Mouse (Mus musculus) MEL-GATA-1-ER (cell line): ENCODE data around the gene Tmem94.

Experiments
- DNase-seq: peaks from one replicate; pipeline ENCODE4 v3.0.0-alpha.2; 2012; ENCODE audit warnings: low read depth; ENCODE audit errors: extremely low read depth

Gene Tmem94

GRCm38 (mm10) chr11:115830550-115831325, 65.5 kb downstream of the Tmem94 start:
- DNase-seq: no peak

GRCm38 (mm10) chr11:115831518-115831917, 66.3 kb downstream of the Tmem94 start:
- DNase-seq: no peak

- DNase-seq: no peak
These were observed 66.8 kb downstream of the Tmem94 start for GRCm38 (mm10) chr11:115832064-115832463.

- DNase-seq: no peak
These were observed 67.3 kb downstream of the Tmem94 start for GRCm38 (mm10) chr11:115832523-115832922.

GRCm38 (mm10) chr11:115833021-115833513, 67.8 kb downstream of the Tmem94 start:
- no peak for DNase-seq

GRCm38 (mm10) chr11:115834033-115834432, 68.8 kb downstream of the Tmem94 start:
- DNase-seq: no peak

GRCm38 (mm10) chr11:115836656-115837395, 71.6 kb downstream of the Tmem94 start:
- DNase-seq: no peak

- DNase-seq: no peak
These were observed 72.5 kb downstream of the Tmem94 start for GRCm38 (mm10) chr11:115837606-115838345.

- no peak for DNase-seq
These were observed 73.7 kb downstream of the Tmem94 start for GRCm38 (mm10) chr11:115838895-115839311.

- DNase-seq: no peak
These were observed 74.5 kb downstream of the Tmem94 start for GRCm38 (mm10) chr11:115839732-115840131.

- DNase-seq: no peak
These were observed 75.8 kb downstream of the Tmem94 start for GRCm38 (mm10) chr11:115841044-115841443.

GRCm38 (mm10) chr11:115841961-115842550, 76.8 kb downstream of the Tmem94 start:
- DNase-seq: peak; percentile 87

GRCm38 (mm10) chr11:115843141-115843890, 78.1 kb downstream of the Tmem94 start:
- DNase-seq: no peak

- DNase-seq: no peak
These were observed 78.6 kb downstream of the Tmem94 start for GRCm38 (mm10) chr11:115843891-115844239.

- DNase-seq: no peak
These were observed 79.0 kb downstream of the Tmem94 start for GRCm38 (mm10) chr11:115844240-115844639.

- DNase-seq: no peak
These were observed 80.6 kb downstream of the Tmem94 start for GRCm38 (mm10) chr11:115845819-115846218.
